Mouse (Mus musculus): ENCODE data around the gene Osm.

DNA sequence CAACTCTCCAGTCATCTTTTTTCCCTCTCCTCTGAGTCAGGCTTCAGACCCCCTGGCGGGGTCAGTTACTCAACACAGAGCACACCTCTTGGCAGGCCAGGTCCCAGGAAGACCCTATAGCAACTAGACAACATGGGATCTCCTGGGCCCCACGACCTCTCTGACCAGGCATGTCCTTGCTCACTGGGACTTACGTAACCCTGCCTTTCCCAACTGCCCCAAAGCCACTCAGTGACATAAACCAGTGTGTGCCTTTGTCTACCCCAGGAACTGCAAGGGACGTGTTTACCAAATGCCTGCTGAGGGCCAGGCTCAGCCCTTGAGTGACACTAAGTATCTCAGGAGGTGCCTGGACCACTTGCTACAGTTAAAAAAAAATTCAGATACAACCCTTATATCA, 6.4 kb upstream of the Osm start:
- TF ChIP-seq TCF12 (IDR thresholded peaks at IDR 0.05; ENCODE audit: low read depth, low read length) (no peak), CTCF (conservative IDR thresholded peaks at IDR 0.05 in 1 of 2, IDR thresholded peaks at IDR 0.05 in 1 of 2; ENCODE audit: low read depth in 2 of 2, low read length in 2 of 2) (no peak), POLR2A (IDR thresholded peaks at IDR 0.05; ENCODE audit: low read depth, low read length) (no peak), TBP (conservative IDR thresholded peaks at IDR 0.05; ENCODE audit: low read depth, low read length) (no peak)
